Mouse (Mus musculus) midbrain, postnatal 0 days (tissue): ENCODE measurements at regions not wholly inside any gene's neighbourhood (a gene's known extent, or its start where the extent isn't known, plus 50 kb on each side); places are given as distances from the start of the nearest gene placed in this dataset.
A peak's percentile ranks its signal among the peaks of the same experiment; 100 is the strongest.

Experiments
- ATAC-seq: fragments of 200-750 bp; cut with Nextera tagmentation; 2 replicates; pipeline ENCODE4 v1.8.0; 2017; ENCODE audit warnings: moderate number of reproducible peaks, mild to moderate bottlenecking, moderate TSS enrichment, moderate library complexity; ENCODE audit not compliant: low FRiP score
- DNase-seq: peaks from one replicate; pipeline ENCODE4 v3.0.0-alpha.2; 2015; ENCODE audit warnings: low spot score
- H3K27ac ChIP-seq: fragments of 300-500 bp; sonication (generic); 2 replicates; pipeline ENCODE4 v1.5.1; 2014; ENCODE audit warnings: low read depth, mild to moderate bottlenecking, low read length, mixed read lengths
- H3K27me3 ChIP-seq: fragments of 300-500 bp; sonication (generic); 2 replicates; pipeline ENCODE4 v1.6.1; 2014; ENCODE audit warnings: low read length, control low read depth, mixed read lengths; ENCODE audit not compliant: insufficient read depth
- H3K36me3 ChIP-seq: fragments of 300-500 bp; sonication (generic); 2 replicates; pipeline ENCODE4 v1.6.1; 2014; ENCODE audit warnings: low read length, control low read depth, mixed read lengths; ENCODE audit not compliant: insufficient read depth
- H3K4me1 ChIP-seq: fragments of 300-500 bp; sonication (generic); 2 replicates; pipeline ENCODE4 v1.6.1; 2014; ENCODE audit warnings: mild to moderate bottlenecking, control low read depth, antibody characterized with exemption, low read length, mixed read lengths; ENCODE audit not compliant: insufficient read depth
- H3K4me2 ChIP-seq: fragments of 300-500 bp; sonication (generic); 2 replicates; pipeline ENCODE4 v1.6.1; 2014; ENCODE audit warnings: low read depth, mild to moderate bottlenecking, low read length, mixed read lengths; ENCODE audit not compliant: poor library complexity, severe bottlenecking
- H3K4me3 ChIP-seq: fragments of 300-500 bp; sonication (generic); 2 replicates; pipeline ENCODE4 v1.5.1; 2014; ENCODE audit warnings: low read depth, mild to moderate bottlenecking, low read length, moderate library complexity
- H3K9ac ChIP-seq: fragments of 300-500 bp; sonication (generic); replicated peaks from 2 replicates; pipeline ENCODE4 v1.6.1; 2014; ENCODE audit warnings: mild to moderate bottlenecking, low read length, moderate library complexity, mixed read lengths; ENCODE audit not compliant: poor library complexity, severe bottlenecking
- H3K9me3 ChIP-seq: fragments of 300-500 bp; sonication (generic); 2 replicates; pipeline ENCODE4 v1.6.1; 2016; ENCODE audit warnings: low read length, control low read depth
- CTCF ChIP-seq: IDR thresholded peaks from 2 replicates; pipeline ENCODE4 v1.5.1; 2016; ENCODE audit warnings: antibody characterized with exemption, mild to moderate bottlenecking
- WGBS: fragments of 180-500 bp; shearing (Covaris S2); extraction: QIAGEN DNeasy Blood & Tissue Kit; methylation state at CpG from one replicate; pipeline ENCODE4 v1.1.7; 2014; 5-methylcytosine and 5-hydroxymethylcytosine counted together

DNA sequence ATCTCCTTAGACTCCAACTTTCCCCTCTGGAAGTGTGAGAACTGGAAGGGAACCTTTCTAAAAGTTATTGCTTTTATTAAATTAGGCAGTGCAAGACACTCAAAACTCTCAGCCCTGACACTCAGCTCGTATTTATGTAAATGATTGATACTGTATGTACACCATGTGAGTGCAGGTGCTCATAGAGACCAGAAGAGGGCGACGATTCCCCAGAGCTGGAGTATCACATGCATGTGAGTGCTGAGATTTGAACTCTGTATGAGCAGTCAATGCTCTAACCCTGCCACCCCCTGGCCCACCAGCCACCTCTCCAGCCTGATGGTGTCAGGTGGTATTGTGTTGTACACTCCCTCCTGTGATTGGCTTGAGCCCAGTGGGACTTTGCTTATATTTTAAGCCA is 407.8 kb downstream of the Tmem132b start:
- no peak overlapping the region for H3K4me3 ChIP-seq
- WGBS: 95% methylated on average over 3 of the region's 3 CpGs
- ATAC-seq: no peak

DNA sequence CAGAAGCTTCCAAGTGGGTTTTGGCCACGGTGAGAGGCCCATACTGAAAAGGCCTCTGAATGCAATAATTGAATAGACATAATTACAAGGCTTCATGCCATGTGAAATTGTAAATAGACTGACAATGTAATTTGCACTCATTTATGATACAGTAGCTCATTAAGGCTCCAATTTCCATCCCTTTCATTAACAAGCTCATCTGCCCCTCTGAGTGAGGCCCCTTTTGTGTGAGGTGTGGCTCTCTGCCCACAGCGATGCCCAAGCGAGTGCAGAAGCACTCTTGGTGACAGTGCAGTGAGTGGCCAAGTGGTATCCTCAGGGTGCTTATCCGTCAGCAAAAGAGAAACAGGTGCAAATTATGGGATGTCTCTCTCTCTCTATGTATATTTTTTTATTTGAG is 415.2 kb downstream of the Tmem132b start:
- no peaks in the 10 kb centered on the region for H3K36me3 ChIP-seq
- ATAC-seq (no peak), DNase-seq (no peak)
- H3K4me1 ChIP-seq: no peaks in the 10 kb centered on the region
- H3K27ac ChIP-seq: no peak overlapping the region
- no peak for TF ChIP-seq CTCF
- no peak overlapping the region for H3K4me3 ChIP-seq
- H3K9ac ChIP-seq: no peak overlapping the region
- no peaks in the 10 kb centered on the region for H3K9me3 ChIP-seq
- H3K4me2 ChIP-seq: no peak overlapping the region
- no peaks in the 10 kb centered on the region for H3K27me3 ChIP-seq
- 75% methylated on average over 4 of the region's 4 CpGs for WGBS

More for the DNA sequence above, 407.8 kb downstream of the Tmem132b start:
- no peak overlapping the region for H3K9ac ChIP-seq
- no peaks in the 10 kb centered on the region for H3K4me1 ChIP-seq
- no peak for TF ChIP-seq CTCF
- H3K9me3 ChIP-seq: no peaks in the 10 kb centered on the region
- no peak for DNase-seq
- H3K36me3 ChIP-seq: no peaks in the 10 kb centered on the region
- H3K27me3 ChIP-seq: no peaks in the 10 kb centered on the region
- no peak overlapping the region for H3K27ac ChIP-seq
- no peak overlapping the region for H3K4me2 ChIP-seq

DNA sequence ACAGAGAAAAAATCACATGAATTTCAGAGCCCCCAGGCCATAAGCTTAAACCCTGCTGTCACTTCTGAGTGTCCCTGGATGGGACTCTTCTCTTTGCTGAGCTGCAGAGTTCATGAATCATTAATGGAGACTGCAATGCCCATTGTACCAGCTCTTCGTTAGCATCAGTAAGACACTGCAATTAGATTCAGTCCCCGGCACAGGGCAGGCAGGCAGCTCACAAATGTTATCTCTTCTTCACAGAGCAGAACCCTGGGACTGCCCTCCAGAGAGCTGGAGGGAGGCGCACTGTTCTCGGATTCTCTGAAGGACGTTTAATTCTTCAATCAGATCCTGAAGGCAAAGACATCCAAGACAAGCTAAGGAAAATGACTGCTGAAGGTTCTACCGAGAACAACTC is 420.1 kb downstream of the Tmem132b start:
- H3K9me3 ChIP-seq: no peaks in the 10 kb centered on the region
- DNase-seq (no peak), ATAC-seq (no peak)
- no peak overlapping the region for H3K9ac ChIP-seq
- no peaks in the 10 kb centered on the region for H3K36me3 ChIP-seq
- H3K4me3 ChIP-seq: no peak overlapping the region
- H3K4me2 ChIP-seq: no peak overlapping the region
- no peak overlapping the region for H3K27ac ChIP-seq
- WGBS: 29% methylated on average over 6 of the region's 6 CpGs
- no peak for TF ChIP-seq CTCF
- no peaks in the 10 kb centered on the region for H3K4me1 ChIP-seq
- H3K27me3 ChIP-seq: no peaks in the 10 kb centered on the region

DNA sequence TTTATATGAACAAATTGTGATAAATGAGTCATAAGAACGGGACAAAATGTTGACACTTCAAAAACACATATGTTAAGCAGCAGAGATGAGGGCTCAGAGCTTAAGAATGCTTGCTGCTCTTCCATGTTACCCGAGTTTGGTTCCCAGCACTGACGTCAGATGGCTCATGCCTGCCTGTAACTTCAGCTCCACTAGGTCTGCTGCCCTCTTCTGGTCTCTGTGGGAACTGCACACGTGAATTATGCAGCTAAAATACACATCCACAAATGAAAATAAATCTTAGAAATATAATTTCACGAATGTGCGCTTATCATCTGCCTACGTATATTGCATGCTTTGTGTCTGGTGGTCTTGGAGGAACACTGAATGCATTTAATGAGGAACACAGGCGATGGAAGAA is 432.5 kb downstream of the Tmem132b start:
- no peak for DNase-seq
- H3K27ac ChIP-seq: no peak overlapping the region
- H3K4me2 ChIP-seq: no peak overlapping the region
- no peaks in the 10 kb centered on the region for H3K4me1 ChIP-seq
- peak; percentile 63 for TF ChIP-seq CTCF
- ATAC-seq: no peak
- H3K36me3 ChIP-seq: no peaks in the 10 kb centered on the region
- no peaks in the 10 kb centered on the region for H3K9me3 ChIP-seq
- WGBS: 79% methylated on average over 8 of the region's 8 CpGs
- no peaks in the 10 kb centered on the region for H3K27me3 ChIP-seq
- H3K4me3 ChIP-seq: no peak overlapping the region
- no peak overlapping the region for H3K9ac ChIP-seq

DNA sequence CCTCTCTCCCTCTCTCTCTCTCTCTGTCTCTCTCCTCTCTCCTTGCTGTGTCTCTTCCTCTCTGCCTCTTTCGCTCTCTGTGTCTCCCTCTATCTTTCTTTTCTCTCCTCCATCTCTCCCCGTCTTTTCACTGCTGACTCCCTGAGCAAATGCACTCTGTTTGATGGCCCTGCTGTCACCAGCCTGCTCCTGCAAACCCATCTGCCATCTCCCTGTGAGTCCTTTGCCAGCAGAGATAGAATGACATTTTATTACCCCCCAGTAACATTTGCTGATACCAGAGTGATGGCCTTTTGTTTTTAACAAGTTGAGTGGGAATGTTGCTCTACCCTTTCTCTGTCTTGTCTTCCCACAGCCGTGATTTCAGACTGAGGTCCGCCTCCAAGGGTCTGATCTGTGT is 436.6 kb downstream of the Tmem132b start:
- ATAC-seq (no peak), DNase-seq (no peak)
- Histone ChIP-seq H3K4me2 (no peak overlapping the region), H3K4me1 (no peaks in the 10 kb centered on the region), H3K27ac (no peak overlapping the region), H3K9me3 (no peaks in the 10 kb centered on the region), H3K36me3 (no peaks in the 10 kb centered on the region), H3K4me3 (no peak overlapping the region), H3K27me3 (no peaks in the 10 kb centered on the region), H3K9ac (no peak overlapping the region)
- WGBS: 87% methylated on average over 4 of the region's 4 CpGs
- no peak for TF ChIP-seq CTCF

DNA sequence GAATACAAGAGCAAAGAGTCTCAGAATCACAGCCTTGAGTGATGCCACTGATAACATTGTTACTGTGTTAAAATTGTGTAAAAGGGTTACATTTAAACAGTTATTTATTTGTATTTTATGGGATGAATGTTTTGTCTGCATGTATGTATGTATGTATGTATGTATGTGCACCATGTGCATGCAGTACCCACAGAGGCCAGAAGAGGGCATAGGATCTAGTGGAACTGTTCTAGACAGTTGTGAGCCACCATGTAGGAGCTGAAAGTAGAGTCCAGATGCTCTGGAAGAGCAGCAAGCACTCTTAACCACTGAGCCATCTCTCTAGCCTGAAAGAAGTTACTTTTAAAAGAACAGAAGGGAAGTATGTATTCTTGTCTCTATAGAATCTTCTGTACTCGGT is 442.5 kb downstream of the Tmem132b start:
- Histone ChIP-seq H3K36me3 (no peaks in the 10 kb centered on the region), H3K4me1 (no peaks in the 10 kb centered on the region), H3K27me3 (no peaks in the 10 kb centered on the region), H3K9me3 (no peaks in the 10 kb centered on the region), H3K4me2 (no peak overlapping the region), H3K9ac (no peak overlapping the region), H3K27ac (no peak overlapping the region), H3K4me3 (no peak overlapping the region)
- no peak for DNase-seq
- 93% methylated on average over 1 of the region's 1 CpGs for WGBS
- no peak for ATAC-seq
- TF ChIP-seq CTCF: no peak; the same call in 1 of the 2 replicates

DNA sequence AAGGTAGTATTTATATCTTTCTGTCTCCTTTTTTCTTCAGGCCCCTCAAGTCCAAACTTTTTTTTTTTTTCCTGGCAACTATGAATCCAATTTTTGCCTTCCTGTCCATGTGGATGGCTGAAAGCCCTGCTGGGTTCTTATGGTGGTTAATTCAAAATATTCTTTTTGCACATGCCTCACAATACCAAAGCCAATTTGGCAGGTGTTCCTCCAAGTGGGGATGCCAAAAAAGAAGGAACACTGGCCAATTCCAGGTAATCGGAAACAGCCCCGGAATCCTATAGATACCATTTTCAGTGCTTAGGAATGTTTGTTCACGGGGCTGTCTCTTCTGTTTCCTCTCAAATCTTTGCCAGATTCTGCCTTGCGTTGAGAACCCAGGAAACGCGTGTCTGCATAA is 448.2 kb downstream of the Tmem132b start:
- DNase-seq: peak; percentile 9
- WGBS: 74% methylated on average over 6 of the region's 6 CpGs
- Histone ChIP-seq H3K9ac (no peak overlapping the region), H3K27ac (no peak overlapping the region), H3K4me2 (no peak overlapping the region), H3K4me3 (no peak overlapping the region), H3K27me3 (no peaks in the 10 kb centered on the region), H3K9me3 (no peaks in the 10 kb centered on the region), H3K4me1 (no peaks in the 10 kb centered on the region), H3K36me3 (no peaks in the 10 kb centered on the region)
- ATAC-seq: no peak
- no peak for TF ChIP-seq CTCF
